Mouse (Mus musculus) forebrain, postnatal 0 days (tissue): ENCODE results near the gene Fam104a. TPM values are rescaled to one million over a fixed set of nuclear protein-coding genes. Genes with fewer than 3 reads are reported as not detected.

Experiments
- ATAC-seq: fragments of 200-750 bp; cut with Nextera tagmentation; 2 replicates; pipeline ENCODE4 v1.8.0; 2017; ENCODE audit warnings: mild to moderate bottlenecking, moderate library complexity
- DNase-seq: peaks from one replicate; pipeline ENCODE4 v3.0.0-alpha.2; 2015
- H3K27ac ChIP-seq: fragments of 300-500 bp; sonication (generic); 2 replicates; pipeline ENCODE4 v1.5.1; 2014; ENCODE audit warnings: low read depth, mild to moderate bottlenecking, antibody characterized with exemption, low read length, moderate library complexity, mixed read lengths
- H3K27me3 ChIP-seq: fragments of 300-500 bp; sonication (generic); 2 replicates; pipeline ENCODE4 v1.6.1; 2014; ENCODE audit warnings: mild to moderate bottlenecking, low read length, mixed read lengths; ENCODE audit not compliant: insufficient read depth
- H3K36me3 ChIP-seq: fragments of 300-500 bp; sonication (generic); 2 replicates; pipeline ENCODE4 v1.6.1; 2014; ENCODE audit warnings: mild to moderate bottlenecking, moderate library complexity; ENCODE audit not compliant: insufficient read depth
- H3K4me1 ChIP-seq: fragments of 300-500 bp; sonication (generic); 2 replicates; pipeline ENCODE4 v1.6.1; 2014; ENCODE audit warnings: antibody characterized with exemption; ENCODE audit not compliant: insufficient read depth
- H3K4me2 ChIP-seq: fragments of 300-500 bp; sonication (generic); 2 replicates; pipeline ENCODE4 v1.6.1; 2014; ENCODE audit warnings: low read depth, mild to moderate bottlenecking, moderate library complexity
- H3K4me3 ChIP-seq: fragments of 300-500 bp; sonication (generic); 2 replicates; pipeline ENCODE4 v1.5.1; 2014; ENCODE audit warnings: low read depth, low read length, mixed read lengths
- H3K9ac ChIP-seq: fragments of 300-500 bp; sonication (generic); 2 replicates; pipeline ENCODE4 v1.6.1; 2014; ENCODE audit warnings: mild to moderate bottlenecking
- H3K9me3 ChIP-seq: fragments of 300-500 bp; sonication (generic); 2 replicates; pipeline ENCODE4 v1.6.1; 2016; ENCODE audit warnings: low read length
- CTCF ChIP-seq: sonication (generic); IDR thresholded peaks from 2 replicates; pipeline ENCODE4 v1.5.1; 2016; ENCODE audit warnings: antibody characterized with exemption, control low read depth, low read depth
- WGBS: fragments of 180-500 bp; shearing (Covaris S2); extraction: QIAGEN DNeasy Blood & Tissue Kit; methylation state at CpG from one replicate; pipeline ENCODE4 v1.1.7; 2014; 5-methylcytosine and 5-hydroxymethylcytosine counted together
- polyA plus RNA-seq: library from polyadenylated mRNA; unstranded; fragments of >200 nt; fragmentation: Nextera tagmentation; extraction: Ambion mirVana; gene quantifications from 2 replicates; pipeline ENCODE4 v1.2.1, GENCODE M21; 2015
- total RNA-seq: library from RNA; depleted of rRNA; stranded (reverse); fragments of >200 nt; gene quantifications from 2 replicates; pipeline ENCODE4 v1.2.3, GENCODE M21; 2014

The Fam104a gene
- total and polyA plus RNA-seq, 2 experiments from 2014 or later = 37.6 to 54.7 TPM

DNA sequence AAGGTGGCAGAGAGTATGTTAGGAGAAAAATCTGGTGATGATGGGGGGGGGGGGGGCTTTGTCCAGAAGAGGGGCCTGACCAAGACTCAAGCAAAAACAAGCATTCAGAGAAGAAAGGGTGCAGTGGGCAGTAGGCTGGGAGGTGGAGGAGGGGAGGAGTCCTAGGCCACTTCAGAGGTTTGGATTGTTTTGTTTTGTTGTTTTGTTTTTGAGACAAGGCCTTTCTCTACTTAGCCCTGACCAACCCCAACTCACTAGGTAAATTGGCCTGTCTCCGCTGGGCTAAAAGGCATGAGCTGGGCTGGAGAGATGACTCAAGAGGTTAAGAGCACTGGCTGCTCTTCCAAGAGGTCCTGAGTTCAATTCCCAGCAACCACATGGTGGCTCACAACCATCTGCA, 27.1 kb upstream of the Fam104a start:
- no peaks in the 10 kb centered on the region; the same call in 1 of the 2 replicates for H3K36me3 ChIP-seq
- TF ChIP-seq CTCF = no peak
- H3K27ac ChIP-seq = no peak overlapping the region
- peaks cover 8% of the 10 kb centered on the region; the same call in 1 of the 2 replicates for H3K4me1 ChIP-seq
- H3K9me3 ChIP-seq = no peaks in the 10 kb centered on the region
- H3K4me3 ChIP-seq = no peak overlapping the region
- no peak overlapping the region for H3K9ac ChIP-seq
- no peaks in the 10 kb centered on the region for H3K27me3 ChIP-seq
- H3K4me2 ChIP-seq = no peak overlapping the region
- ATAC-seq = no peak
- 62% methylated on average over 1 of the region's 1 CpGs for WGBS
- DNase-seq = no peak

GRCm38 (mm10) chr11:113710257-113710777, 26.4 kb upstream of the Fam104a start:
- no peak for TF ChIP-seq CTCF
- DNase-seq = peak; percentile 42
- Histone ChIP-seq H3K4me2 (no peak overlapping the region), H3K4me1 (peaks cover 8% of the 10 kb centered on the region; the same call in 1 of the 2 replicates), H3K27ac (peak overlapping the region; percentile 35), H3K4me3 (no peak overlapping the region), H3K36me3 (no peaks in the 10 kb centered on the region; the same call in 1 of the 2 replicates), H3K9ac (peak overlapping the region; percentile 31), H3K27me3 (no peaks in the 10 kb centered on the region), H3K9me3 (no peaks in the 10 kb centered on the region)
- ATAC-seq = peak; percentile 55
- 4% methylated on average over 10 of the region's 10 CpGs for WGBS

DNA sequence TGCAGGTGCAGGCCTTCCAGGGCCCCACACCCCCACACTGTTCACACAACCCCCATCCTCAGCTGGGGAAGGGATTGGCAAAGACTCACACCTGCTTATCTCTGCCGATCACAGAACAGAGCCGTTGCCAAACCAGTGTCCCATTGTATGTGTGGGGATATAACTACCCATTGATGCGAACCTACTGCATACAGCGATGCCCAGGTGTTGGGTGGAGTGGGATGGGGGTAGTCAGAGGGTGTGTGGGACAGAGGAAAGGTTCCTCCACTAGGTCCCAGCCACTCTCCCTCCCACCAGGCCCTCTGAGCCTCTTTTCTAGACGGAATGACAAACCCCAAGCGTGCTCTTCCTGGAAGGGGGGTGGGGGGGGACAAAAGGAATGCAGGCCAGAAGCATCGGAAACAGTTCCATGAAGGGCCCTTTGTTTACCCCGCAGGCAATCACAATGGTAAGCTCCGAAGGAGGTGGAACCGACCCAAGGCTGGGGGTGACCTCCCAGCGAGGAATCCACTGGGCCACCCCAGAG, 25.8 kb upstream of the Fam104a start, which contains the start of gene Cpsf4l:
Cpsf4l (minus strand) TSS at position 287 of the 526 bp plus-strand sequence.
- Histone ChIP-seq H3K9ac (peak within 1 kb of the TSS; percentile 31), H3K9me3 (no peaks in the 10 kb centered on the region), H3K27me3 (no peaks in the 10 kb centered on the region), H3K4me1 (peaks cover 8% of the 10 kb centered on the region; the same call in 1 of the 2 replicates), H3K27ac (peak within 1 kb of the TSS; percentile 35), H3K4me2 (no peak within 1 kb of the TSS), H3K4me3 (no peak within 1 kb of the TSS), H3K36me3 (no peaks in the 10 kb centered on the region; the same call in 1 of the 2 replicates)
- 7% methylated on average over 11 of the region's 11 CpGs for WGBS
- TF ChIP-seq CTCF = no peak
- peak; percentile 20 for DNase-seq
- ATAC-seq = peak; percentile 42

DNA sequence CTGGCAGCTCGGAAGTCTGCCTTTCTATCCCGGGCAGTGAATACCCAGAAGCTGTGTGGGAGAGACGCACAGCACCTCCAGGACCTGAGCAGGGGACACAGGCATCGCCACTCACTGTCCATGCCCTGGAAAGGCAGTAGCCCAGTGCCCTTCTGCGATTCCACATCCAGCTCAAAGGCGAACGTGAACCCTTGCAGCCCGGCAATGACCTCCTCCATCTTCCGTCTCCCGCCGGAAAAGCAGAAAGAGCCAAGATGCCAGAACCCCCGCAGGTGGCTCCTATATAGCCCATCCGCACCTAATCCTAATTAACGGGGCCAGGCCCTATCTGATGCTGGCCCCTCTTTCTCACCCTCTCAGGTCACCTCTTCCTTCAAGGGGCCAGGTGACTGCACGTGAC, 25.3 kb upstream of the Fam104a start:
- no peaks in the 10 kb centered on the region for H3K27me3 ChIP-seq
- 27% methylated on average over 13 of the region's 15 CpGs for WGBS

DNA sequence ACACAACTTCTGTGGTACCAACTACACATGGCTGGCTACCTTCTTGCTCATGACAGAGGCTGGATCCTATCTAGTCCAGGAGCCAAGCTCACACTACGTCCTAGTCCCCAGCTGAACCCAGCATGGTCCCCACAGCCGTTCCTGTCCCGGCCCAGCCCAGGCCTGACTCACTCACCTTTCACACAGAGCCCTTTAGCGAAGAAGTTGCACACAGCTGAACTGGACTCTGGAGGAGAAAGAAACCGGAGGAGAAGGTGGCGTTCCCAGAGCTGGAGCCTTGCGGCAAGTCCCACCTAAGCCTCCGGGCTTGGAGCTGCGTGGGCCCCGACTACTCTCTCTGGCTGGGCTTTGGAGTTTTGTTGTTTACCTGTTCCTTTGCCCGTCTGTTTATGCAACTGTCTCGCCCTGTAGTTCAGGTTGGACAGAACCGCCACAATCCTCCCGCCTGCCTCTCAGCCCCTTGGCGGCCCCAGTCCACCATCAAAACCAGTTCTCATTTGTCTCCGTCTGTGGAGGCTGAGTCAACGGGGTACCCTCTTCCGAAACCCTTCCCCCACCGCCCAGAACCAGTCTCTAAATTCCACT, 24.8 kb upstream of the Fam104a start:
- H3K4me1 ChIP-seq = peaks cover 8% of the 10 kb centered on the region; the same call in 1 of the 2 replicates
- TF ChIP-seq CTCF = no peak
- H3K4me3 ChIP-seq = no peak overlapping the region
- no peak overlapping the region for H3K27ac ChIP-seq
- no peak for DNase-seq
- WGBS = 60% methylated on average over 19 of the region's 19 CpGs
- no peaks in the 10 kb centered on the region for H3K27me3 ChIP-seq
- no peaks in the 10 kb centered on the region for H3K9me3 ChIP-seq
- no peak overlapping the region for H3K9ac ChIP-seq
- H3K36me3 ChIP-seq = no peaks in the 10 kb centered on the region; the same call in 1 of the 2 replicates
- no peak overlapping the region for H3K4me2 ChIP-seq
- ATAC-seq = no peak

More for the DNA sequence above, 25.3 kb upstream of the Fam104a start:
- no peak overlapping the region for H3K4me2 ChIP-seq
- no peak for DNase-seq
- no peak for TF ChIP-seq CTCF
- no peak overlapping the region for H3K27ac ChIP-seq
- H3K4me3 ChIP-seq = no peak overlapping the region
- H3K9me3 ChIP-seq = no peaks in the 10 kb centered on the region
- H3K4me1 ChIP-seq = peaks cover 8% of the 10 kb centered on the region; the same call in 1 of the 2 replicates
- no peak for ATAC-seq
- no peaks in the 10 kb centered on the region; the same call in 1 of the 2 replicates for H3K36me3 ChIP-seq
- H3K9ac ChIP-seq = no peak overlapping the region

DNA sequence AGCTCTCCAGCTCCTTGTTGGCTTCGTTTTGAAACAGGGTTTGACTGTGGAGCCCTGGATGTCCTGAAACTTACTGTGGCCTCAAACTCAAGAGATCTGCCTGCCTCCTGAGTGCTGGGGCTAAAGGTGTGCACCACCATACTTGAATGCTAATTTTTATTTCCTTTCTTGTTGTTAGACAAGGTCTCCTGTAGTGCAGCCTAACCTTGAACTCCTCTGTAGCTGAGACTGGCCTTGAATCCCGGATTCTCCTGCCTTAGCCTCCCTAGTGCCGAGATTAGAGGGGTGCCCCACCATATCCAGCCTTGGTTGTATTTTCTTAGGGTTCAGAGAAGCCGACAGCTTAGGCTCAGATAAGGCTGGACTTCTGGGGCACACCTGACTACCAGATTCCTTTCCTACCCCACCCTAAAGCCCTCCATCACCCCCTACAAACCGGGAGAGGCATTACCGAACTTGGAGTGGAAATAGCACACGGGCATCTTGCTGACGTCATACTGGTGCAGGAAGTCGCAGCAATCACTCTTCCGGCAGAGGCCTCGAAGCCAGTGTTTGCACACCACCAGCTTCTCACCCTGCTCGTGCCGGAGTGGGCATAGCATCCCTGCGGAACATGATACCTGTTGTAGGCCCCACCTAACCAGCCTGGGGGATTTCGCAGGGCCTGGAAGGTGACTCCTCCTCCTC, 22.2 kb upstream of the Fam104a start:
- ATAC-seq (no peak), DNase-seq (no peak)
- 85% methylated on average over 15 of the region's 15 CpGs for WGBS
- H3K36me3 ChIP-seq = peaks cover 3% of the 10 kb centered on the region; the same call in 1 of the 2 replicates
- peaks cover 8% of the 10 kb centered on the region; the same call in 1 of the 2 replicates for H3K4me1 ChIP-seq
- no peak overlapping the region for H3K27ac ChIP-seq
- H3K27me3 ChIP-seq = no peaks in the 10 kb centered on the region
- H3K4me3 ChIP-seq = no peak overlapping the region
- no peak overlapping the region for H3K4me2 ChIP-seq
- H3K9ac ChIP-seq = no peak overlapping the region
- no peak for TF ChIP-seq CTCF
- H3K9me3 ChIP-seq = no peaks in the 10 kb centered on the region
